ENCODE assay signal across 8 mouse cellular contexts in genomic region chr9:60309786-60310711, GRCm38 (mm10).
DNase-seq lines count a peak whose midpoint lies in the region; ATAC-seq and TF ChIP-seq lines count a peak whose summit lies in the region.

No protein-coding gene starts in this region.

- peak; percentile 70 for DNase-seq in adrenal gland, postnatal 10 days
- peak; percentile 45 for DNase-seq in forebrain, embryonic 14.5 days (ENCODE audit: low spot score)
- peak; percentile 38 for DNase-seq in hindbrain, embryonic 14.5 days (ENCODE audit: low spot score)
- DNase-seq in lung, adult 18-20 months, result peak; percentile 36 to 40
- peak; percentile 52 for DNase-seq in ovary, postnatal 36 days (ENCODE audit: low spot score)
- DNase-seq in thymus, adult 2 months, result no peak

- no peak for TF ChIP-seq POLR2A in thymus, adult 2 months (IDR thresholded peaks at IDR 0.05; ENCODE audit: control insufficient read depth, extremely low read depth, insufficient read depth, low read length, poor library complexity)

- H3K36me3 ChIP-seq in C2C12 (ENCODE audit: control insufficient read depth, insufficient read depth), result no peaks in the 10 kb centered on the region
- H3K36me3 ChIP-seq in forebrain, embryonic 14.5 days (ENCODE audit: control insufficient read depth, insufficient read depth, low read length), result no peaks in the 10 kb centered on the region
- no peaks in the 10 kb centered on the region for H3K36me3 ChIP-seq in hindbrain, embryonic 14.5 days (replicated peaks; ENCODE audit: control insufficient read depth, insufficient read depth)
- no peaks in the 10 kb centered on the region for H3K36me3 ChIP-seq in thymus, adult 2 months (ENCODE audit: control insufficient read depth, insufficient read depth, low read length)

- no peaks in the 10 kb centered on the region for H3K9me3 ChIP-seq in forebrain, embryonic 14.5 days (replicated peaks; ENCODE audit: control insufficient read depth, low read length)
- no peaks in the 10 kb centered on the region for H3K9me3 ChIP-seq in hindbrain, embryonic 14.5 days (ENCODE audit: control insufficient read depth, low read length)

- 0 out of 2 replicates have a peak, but pooled peaks have one; percentile 38 for ATAC-seq in forebrain, embryonic 14.5 days
- no peak for ATAC-seq in hindbrain, embryonic 14.5 days (ENCODE audit: low FRiP score)
- no peak for ATAC-seq in megakaryocyte, adult 5-6 weeks (ENCODE audit: poor library complexity, severe bottlenecking)

- H3K79me3 ChIP-seq in C2C12 (ENCODE audit: low read depth), result no peaks in the 10 kb centered on the region

- peaks cover 26% of the 10 kb centered on the region for H3K4me1 ChIP-seq in forebrain, embryonic 14.5 days (ENCODE audit: control insufficient read depth, insufficient read depth, low read length)
- H3K4me1 ChIP-seq in hindbrain, embryonic 14.5 days (replicated peaks; ENCODE audit: control insufficient read depth, insufficient read depth, low read length), result peaks cover 23% of the 10 kb centered on the region
- H3K4me1 ChIP-seq in thymus, adult 2 months (replicated peaks; ENCODE audit: control insufficient read depth, insufficient read depth, low read length), result no peaks in the 10 kb centered on the region

- H3K4me3 ChIP-seq in C2C12 (ENCODE audit: insufficient read depth, poor library complexity, severe bottlenecking), result no peak overlapping the region
- no peak overlapping the region for H3K4me3 ChIP-seq in forebrain, embryonic 14.5 days (ENCODE audit: low read depth, low read length)
- no peak overlapping the region for H3K4me3 ChIP-seq in hindbrain, embryonic 14.5 days (replicated peaks; ENCODE audit: low read length)
- no peak overlapping the region for H3K4me3 ChIP-seq in thymus, adult 2 months (ENCODE audit: control insufficient read depth, insufficient read depth, low read length)

- no peak overlapping the region; the same call in 1 of the 2 replicates for H3K9ac ChIP-seq in forebrain, embryonic 14.5 days (ENCODE audit: low read length)
- H3K9ac ChIP-seq in hindbrain, embryonic 14.5 days, result no peak overlapping the region

- no peak overlapping the region for H3K4me2 ChIP-seq in forebrain, embryonic 14.5 days (ENCODE audit: low read length)
- H3K4me2 ChIP-seq in hindbrain, embryonic 14.5 days (replicated peaks), result no peak overlapping the region

- peak overlapping the region; percentile 53 for H3K27ac ChIP-seq in forebrain, embryonic 14.5 days (ENCODE audit: low read depth, low read length)
- peak overlapping the region; percentile 56 for H3K27ac ChIP-seq in hindbrain, embryonic 14.5 days
- H3K27ac ChIP-seq in thymus, adult 2 months (ENCODE audit: control insufficient read depth, insufficient read depth, low read length), result no peak overlapping the region

- H3K27me3 ChIP-seq in C2C12 (ENCODE audit: control insufficient read depth, insufficient read depth, insufficient read length), result no peaks in the 10 kb centered on the region
- H3K27me3 ChIP-seq in forebrain, embryonic 14.5 days (replicated peaks; ENCODE audit: control insufficient read depth, insufficient read depth, low read length), result no peaks in the 10 kb centered on the region
- H3K27me3 ChIP-seq in hindbrain, embryonic 14.5 days (ENCODE audit: control insufficient read depth, insufficient read depth, low read length), result no peaks in the 10 kb centered on the region
- no peaks in the 10 kb centered on the region for H3K27me3 ChIP-seq in thymus, adult 2 months (ENCODE audit: control insufficient read depth, insufficient read depth, low read length)

- H3K79me2 ChIP-seq in C2C12 (ENCODE audit: control insufficient read depth, insufficient read depth), result no peaks in the 10 kb centered on the region

- WGBS in forebrain, embryonic 14.5 days, result 57% methylated on average over 16 of the region's 16 CpGs
- 38% methylated on average over 16 of the region's 16 CpGs for WGBS in hindbrain, embryonic 14.5 days
- WGBS in thymus, adult 2 months, result 89% methylated on average over 16 of the region's 16 CpGs

- TF ChIP-seq CTCF in C2C12 (IDR thresholded peaks at IDR 0.05; ENCODE audit: control insufficient read depth, insufficient read depth, insufficient read length), result no peak
- no peak for TF ChIP-seq CTCF in thymus, adult 2 months (IDR thresholded peaks at IDR 0.05; ENCODE audit: borderline replicate concordance, control insufficient read depth, extremely low read depth, insufficient read depth, low read length, poor library complexity)

- H3ac ChIP-seq in C2C12 (ENCODE audit: control insufficient read depth, insufficient read length, low read depth), result no peak overlapping the region

TF ChIP-seq in C2C12, 6 proteins besides CTCF, POLR2A, EP300 and RAD21:
- peak; percentile 23 for TF ChIP-seq CEBPB (IDR thresholded peaks at IDR 0.05; ENCODE audit: low read depth)
- TF ChIP-seq USF1 (IDR thresholded peaks at IDR 0.05; ENCODE audit: low read depth), result no peak
- TF ChIP-seq MYOD1 (IDR thresholded peaks at IDR 0.05; ENCODE audit: control insufficient read depth, insufficient read length, low read depth), result peak; percentile 77
